Mouse (Mus musculus) heart, postnatal 0 days (tissue): ENCODE measurements around the gene Slc9b2.

Experiments
- CTCF ChIP-seq: IDR thresholded peaks from 2 replicates; pipeline ENCODE4 v1.5.1; 2016; ENCODE audit warnings: antibody characterized with exemption, control low read depth, low read depth
- EP300 ChIP-seq: IDR thresholded peaks from 2 replicates; pipeline ENCODE4 v1.6.1; 2016; ENCODE audit warnings: antibody characterized with exemption, low read depth

DNA sequence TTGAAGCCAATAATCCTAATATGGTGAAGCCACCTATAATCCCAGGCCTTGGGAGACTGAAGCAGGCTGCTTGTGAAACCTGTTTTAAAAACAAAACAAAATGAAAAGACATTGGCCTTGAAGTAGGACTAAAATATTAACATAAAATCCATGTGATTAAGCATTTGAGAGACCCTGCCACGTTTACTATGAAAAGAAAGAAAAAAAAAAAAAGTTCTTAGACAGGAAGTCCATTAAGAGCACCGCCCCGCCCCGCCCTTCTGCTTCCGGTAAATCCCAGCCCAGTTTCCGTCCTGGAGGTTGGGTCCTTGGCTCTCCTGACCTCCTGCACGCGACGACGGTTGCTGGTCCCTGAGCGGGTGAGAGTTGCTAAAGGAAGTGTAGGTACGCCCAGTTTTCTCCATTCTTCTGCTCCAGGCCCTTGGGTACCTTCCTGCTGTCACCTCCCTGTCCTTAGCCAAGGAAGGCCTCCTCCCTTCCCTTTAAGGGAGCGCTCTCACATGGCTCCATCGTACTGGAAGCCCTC is 40.3 kb downstream of the Slc9b2 start, which contains the start of gene Slc9b1:
- TF ChIP-seq EP300 (no peak), CTCF (no peak)
